Mouse (Mus musculus) ES-Bruce4 (cell line): ENCODE measurements around the gene Tasp1.

ENCODE experiments used
- EP300 ChIP-seq: IDR thresholded peaks from 2 replicates; pipeline ENCODE4 v1.6.1; 2011; ENCODE audit warnings: low read depth, low read length; ENCODE audit not compliant: insufficient read depth
- POLR2A ChIP-seq: IDR thresholded peaks from one replicate; pipeline ENCODE4 v1.8.1; 2011; ENCODE audit warnings: low read length; ENCODE audit not compliant: insufficient read depth

DNA sequence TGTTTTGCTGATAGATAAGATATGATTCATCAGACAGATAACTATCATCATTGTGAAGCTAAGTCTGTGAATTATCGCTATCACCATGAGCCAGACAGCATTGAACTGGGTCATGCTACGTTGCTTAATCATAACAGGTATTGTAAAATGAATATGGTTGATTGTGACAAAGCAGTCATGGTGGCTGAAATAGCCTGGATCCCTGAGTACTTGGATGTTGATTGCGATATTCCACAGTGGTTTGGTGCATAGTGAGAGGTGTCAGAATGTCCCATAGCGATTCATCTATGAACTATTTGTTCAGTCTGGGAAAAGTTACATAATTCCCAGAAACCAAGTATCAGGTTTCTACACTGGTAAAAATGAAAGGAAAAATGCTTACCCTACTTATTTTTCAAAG, 41.0 kb upstream of the Tasp1 start:
- TF ChIP-seq POLR2A: no peak
- TF ChIP-seq EP300: no peak
